Mouse (Mus musculus) layer of hippocampus, postnatal 10 days (tissue): Measurements from ENCODE around the gene Braf. TPM values are rescaled to one million over a fixed set of nuclear protein-coding genes. Genes with fewer than 3 reads are reported as not detected.
A peak's percentile ranks its signal among the peaks of the same experiment; 100 is the strongest.

Source experiments
- DNase-seq, 2 experiments: peaks; one replicate each; pipeline ENCODE4 v3.0.0; 2021; ENCODE audit warnings: low spot score in 2 of 2
- total RNA-seq, 2 experiments: library from RNA; stranded (reverse); gene quantifications; 2 replicates each; pipeline ENCODE4 v1.2.3; 2021

The Braf gene
- total RNA-seq, 2 experiments from 2014 or later, result 85.5 to 88.4 TPM

DNA sequence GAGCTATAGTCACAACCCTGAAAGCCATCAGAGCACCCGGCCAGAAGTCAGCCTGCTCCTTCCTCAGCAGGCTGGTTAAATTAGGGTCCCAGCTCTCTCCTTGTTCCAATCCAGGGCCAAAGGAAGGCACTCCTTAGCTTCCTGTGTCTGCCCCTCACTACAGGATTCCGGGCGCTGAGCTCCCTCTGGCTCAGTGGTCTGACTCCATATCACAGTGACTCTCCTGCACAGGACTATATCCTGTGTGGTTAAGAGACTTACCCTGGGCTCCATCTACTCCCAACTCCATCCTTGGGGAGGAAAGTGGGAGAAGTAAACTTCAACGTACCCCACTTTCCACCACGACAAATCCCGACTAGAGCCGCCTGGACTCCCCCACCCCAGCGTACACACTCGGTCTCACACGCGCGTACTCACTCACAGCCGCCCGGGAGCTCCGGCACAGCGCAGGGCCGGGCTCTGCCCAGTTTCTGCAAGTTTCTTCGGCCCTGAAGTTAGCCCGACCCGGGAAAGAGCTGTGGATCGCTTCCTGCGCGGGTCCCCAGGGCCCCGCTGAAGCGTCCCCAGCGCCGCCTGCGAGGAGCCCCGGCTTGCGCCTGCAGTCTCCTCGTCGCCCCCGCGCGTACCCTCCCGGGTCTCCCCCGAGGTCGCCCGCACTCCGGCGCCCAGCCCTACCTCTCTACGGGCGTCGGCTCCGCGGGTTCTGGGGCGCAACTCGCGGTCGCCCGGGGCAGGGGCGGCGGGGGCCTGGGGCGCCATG, 168.2 kb downstream of the Braf start:
- DNase-seq, result peak; percentile 49 to 61

DNA sequence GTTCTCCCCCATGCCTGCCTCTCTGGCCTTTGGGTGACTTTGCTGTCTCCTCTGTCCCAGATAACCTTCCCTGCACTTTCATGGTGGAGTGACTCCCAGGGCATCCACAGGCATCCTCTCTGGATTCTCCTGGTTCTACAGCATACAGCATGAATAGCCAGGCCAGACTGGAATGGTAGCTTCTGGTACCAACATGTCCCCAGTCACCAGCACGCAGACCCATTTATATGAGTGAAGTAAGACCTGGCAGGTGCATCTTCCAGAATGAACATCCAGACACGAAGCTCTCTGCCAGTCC, 169.7 kb downstream of the Braf start:
- DNase-seq, result no peak

DNA sequence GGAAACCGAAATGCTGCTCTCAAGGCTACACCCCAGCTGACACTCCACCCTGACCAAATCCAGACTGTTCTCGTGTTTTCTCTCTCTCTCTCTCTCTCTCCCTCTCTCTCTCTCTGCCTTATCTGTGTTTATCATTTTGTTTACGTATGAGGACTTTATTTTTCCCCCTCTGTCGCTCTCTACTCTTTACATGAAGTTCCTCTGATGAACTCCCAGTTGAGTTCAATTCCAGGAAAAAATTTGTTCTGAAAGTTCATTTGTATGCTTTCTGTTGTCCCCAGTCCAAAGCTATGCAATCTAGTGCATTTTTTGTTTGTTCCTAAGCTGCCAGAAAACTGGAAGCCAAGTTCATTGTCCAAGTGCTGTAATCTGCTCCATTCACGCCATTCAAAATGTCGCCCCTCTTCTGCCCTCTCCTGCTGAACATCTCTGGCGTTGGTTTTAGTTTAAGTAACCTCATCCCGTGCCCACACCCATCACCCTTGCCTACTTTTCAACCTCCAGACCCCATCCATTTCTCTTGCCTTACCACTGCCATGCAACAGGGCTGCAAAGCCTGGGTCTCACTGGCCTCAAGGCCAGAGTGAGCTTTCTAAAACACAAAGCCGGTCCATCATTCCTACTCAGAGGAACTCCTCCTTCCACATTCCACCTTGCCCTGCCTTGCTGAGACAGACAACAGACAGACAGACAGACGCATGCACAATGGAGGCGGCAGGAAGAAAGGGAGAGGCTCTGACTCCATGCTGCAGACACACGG, 170.2 kb downstream of the Braf start:
- no peak for DNase-seq

Other genes starting within 250 kb of the Braf start
- gene Dennd2a, start 167.6 kb downstream of the Braf start, total RNA-seq, result 10 to 100 TPM; 33.3 to 33.6 TPM
- 10 to 100 TPM; 26.4 to 28.1 TPM for gene Adck2, start 151.6 kb downstream of the Braf start, total RNA-seq
- not detected for gene Gm42420, start 139.7 kb downstream of the Braf start, total RNA-seq
- gene Ndufb2, start 132.9 kb downstream of the Braf start, total RNA-seq, result 100 to 1,000 TPM; 183 to 201 TPM
- gene Mrps33, start 85.5 kb upstream of the Braf start, total RNA-seq, result 100 to 1,000 TPM in 1 of 2 experiments, 10 to 100 TPM in 1; 97.2 to 114 TPM
- gene Tmem178b, start 147.8 kb upstream of the Braf start, total RNA-seq, result 100 to 1,000 TPM; 312 to 332 TPM